Mouse (Mus musculus) urinary bladder, adult 18-20 months (tissue): ENCODE data around the gene Slc6a12.
"Not testable (repeated sequence)": the region's sequence is repeated elsewhere in the genome, so short reads cannot be mapped to it uniquely, and the experiment has no call there.

Source experiments
- DNase-seq, 2 experiments: peaks; one replicate each; pipeline ENCODE4 v3.0.0; 2022; ENCODE audit warnings: low spot score in 2 of 2, mixed read lengths in 2 of 2

Slc6a12 gene

DNA sequence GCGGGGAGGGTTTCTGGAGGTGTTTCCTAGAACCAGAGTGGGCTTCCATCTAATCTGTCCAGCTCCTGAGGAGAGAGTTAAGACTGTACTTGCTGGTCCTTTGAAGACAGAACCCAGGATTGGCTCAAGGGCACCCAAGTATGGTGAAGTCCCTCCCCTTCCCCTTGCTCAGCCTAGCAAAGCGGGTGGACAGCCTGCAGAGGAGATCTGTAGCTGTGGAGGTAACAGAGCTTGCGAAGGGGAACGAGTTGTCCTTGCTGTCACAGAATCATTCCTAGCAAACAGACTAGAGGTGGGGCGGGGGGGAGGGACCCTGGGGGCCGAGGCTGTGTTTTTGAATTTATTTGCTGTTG lies 871 bp downstream of the Slc6a12 start:
- no peak for DNase-seq

- DNase-seq, result no peak
Observed at GRCm38 (mm10) chr6:121344329-121344728, 1.5 kb downstream of the Slc6a12 start.

DNA sequence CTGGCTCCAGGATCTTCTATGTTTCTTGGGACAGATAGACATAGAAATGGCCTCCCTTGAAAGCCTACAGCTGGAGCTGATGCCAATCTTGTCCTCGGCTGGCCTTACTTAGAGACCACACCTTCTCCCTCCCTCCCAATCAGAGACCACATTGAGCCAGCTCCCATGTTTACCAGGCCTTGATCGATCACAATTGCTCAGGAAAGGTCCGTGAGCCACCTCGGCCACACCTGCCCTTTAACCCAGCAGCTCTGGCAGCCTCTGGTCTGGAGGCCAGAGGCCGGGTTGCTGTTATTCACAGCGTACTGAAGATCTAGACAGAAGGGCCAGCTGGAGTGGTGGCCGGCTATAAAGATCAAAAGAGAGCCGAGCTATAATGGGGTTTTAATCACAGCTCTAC lies 3.6 kb downstream of the Slc6a12 start:
- no peak for DNase-seq

DNA sequence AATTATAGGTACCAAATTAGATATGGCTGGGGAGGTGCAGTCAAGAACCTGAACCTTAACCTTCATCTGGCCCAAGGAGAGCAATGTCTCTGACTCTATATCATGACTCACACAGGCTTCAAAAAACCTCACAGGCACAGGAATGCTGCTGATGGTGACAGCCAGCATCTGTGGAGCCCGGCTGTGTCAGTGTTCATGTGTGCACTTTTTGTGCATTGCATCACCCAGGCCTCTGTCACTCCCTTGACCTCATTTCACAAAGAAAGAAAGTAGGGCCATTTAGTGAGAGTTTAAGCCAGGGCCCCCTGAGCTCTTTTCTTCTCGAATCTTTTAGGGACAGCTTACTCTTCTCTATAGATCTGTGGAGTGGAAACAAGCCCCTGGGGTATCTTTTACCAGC lies 9.4 kb downstream of the Slc6a12 start:
- no peak for DNase-seq

DNA sequence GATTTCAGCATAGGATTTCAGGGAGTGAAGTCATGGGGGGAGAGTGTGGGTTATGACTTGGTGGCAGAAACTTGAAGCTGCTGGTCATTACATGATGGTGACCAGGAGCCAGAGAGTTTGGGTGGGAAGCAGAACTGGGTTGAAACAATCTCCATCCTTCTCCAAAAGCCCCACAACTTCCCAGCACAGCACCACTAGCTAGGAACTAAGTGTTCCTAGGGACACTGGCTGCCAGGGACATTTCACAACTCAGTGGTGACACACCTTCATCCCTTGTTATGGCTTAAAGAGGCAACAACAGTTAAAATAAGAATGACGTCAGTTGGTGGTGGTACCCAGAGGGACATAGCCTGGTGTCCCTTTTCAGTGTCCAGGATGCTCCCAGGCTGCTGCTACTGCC lies 13.2 kb downstream of the Slc6a12 start:
- DNase-seq, result no peak

DNA sequence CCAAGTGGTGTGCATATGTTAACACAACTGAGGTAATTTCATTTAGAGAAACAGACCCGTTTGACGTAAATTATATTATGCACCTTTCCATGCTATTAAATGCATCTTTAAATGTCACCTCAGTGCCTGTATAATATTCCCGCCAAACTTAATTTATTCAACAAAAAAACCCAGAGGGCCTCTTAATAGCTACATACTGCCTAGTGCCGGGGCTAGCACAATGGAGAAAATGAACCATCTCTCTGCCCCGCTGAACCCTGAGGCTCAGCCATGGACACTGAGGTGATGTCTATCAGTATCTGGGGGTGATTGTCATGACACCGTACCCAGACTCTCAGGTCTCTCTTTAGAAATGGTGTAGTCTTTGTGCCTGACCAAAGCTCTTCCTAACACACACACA lies 14.4 kb downstream of the Slc6a12 start:
- DNase-seq, result no peak

- DNase-seq, result no peak
Observed at GRCm38 (mm10) chr6:121363061-121363460, 20.2 kb downstream of the Slc6a12 start.

DNA sequence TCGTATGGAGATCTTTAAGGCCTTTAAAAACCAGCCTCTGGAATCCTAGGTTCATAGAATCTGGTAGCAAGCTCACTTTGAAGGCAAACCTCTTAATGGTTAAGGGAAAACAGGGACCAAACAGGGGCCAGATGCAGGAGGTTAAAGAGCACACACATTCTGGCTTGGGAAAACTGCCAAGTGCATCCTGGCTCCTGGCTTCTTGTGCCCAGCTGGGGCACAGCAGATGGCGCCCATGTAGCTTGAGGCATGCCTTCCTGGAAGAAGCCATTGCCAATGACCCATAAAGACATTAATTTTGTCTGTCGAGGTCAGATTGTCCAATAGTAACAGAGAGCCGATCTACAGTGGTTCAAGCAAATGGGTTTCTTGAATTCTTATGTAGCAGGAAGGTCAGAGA lies 21.1 kb downstream of the Slc6a12 start:
- DNase-seq, result no peak

GRCm38 (mm10) chr6:121366537-121366936 lies 23.7 kb downstream of the Slc6a12 start:
- DNase-seq, result not testable (repeated sequence)

DNA sequence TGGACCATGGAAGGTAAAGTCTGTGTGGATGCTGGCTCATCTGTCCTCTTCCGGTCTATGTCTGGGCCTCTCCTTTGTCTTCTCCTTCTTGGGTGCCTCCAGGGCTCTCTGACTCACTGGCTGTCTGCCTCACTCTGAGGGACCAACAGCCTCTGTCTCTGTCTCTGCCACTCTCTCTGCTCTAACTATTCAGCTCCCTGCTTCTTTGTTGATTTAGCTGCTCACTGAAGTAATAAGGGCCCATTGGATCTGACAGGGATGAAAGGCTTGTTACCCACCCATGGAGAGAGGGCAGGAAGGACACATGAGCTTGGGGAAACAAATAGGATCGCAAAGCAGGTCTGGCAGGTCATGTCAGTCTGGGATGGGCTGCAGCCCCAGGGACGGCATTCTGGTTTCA lies 24.2 kb downstream of the Slc6a12 start:
- DNase-seq, result no peak

GRCm38 (mm10) chr6:121371197-121371980 lies 28.5 kb downstream of the Slc6a12 start:
- no peak for DNase-seq

DNA sequence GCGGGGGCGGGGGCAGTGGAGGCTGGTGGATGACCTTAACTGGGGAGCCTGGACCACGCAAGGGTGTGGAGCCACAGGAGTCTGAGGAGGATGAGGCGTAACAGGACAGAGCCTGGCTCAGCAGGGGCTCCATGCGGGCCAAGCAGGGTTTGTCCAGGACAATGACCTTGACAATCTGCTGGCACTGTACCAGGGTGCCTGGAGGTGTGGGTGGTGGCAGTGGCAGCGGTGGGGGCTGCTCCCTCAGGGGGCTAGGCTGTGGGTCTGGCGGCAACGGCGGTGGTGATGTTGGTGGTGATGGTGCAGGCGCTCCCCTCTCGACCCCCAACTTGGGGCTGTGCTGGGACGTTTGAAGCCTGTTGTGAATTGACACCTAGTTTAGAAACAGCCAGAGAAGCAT lies 33.3 kb downstream of the Slc6a12 start:
- DNase-seq, result no peak

- DNase-seq, result no peak
Observed at GRCm38 (mm10) chr6:121378256-121378655, 35.4 kb downstream of the Slc6a12 start.

DNA sequence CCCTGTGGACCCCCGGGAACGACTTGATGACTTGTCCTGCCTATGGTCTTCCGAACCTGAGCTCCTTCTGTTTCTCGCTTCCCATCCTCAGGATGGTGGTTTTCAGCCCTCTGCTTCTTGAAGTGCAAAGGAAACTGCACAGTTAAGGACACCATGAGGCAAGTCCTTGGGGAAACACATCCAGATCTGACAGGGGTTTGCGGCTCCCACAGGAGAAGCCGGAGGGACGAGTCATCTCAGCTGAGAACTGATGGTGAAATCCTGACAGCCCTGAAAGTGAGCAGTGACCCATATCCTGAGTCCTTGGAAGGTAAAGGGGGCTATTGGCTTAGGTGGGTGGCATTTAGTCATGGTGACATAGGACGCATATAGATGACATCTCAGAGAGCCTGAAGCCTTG lies 37.7 kb downstream of the Slc6a12 start:
- no peak for DNase-seq

DNA sequence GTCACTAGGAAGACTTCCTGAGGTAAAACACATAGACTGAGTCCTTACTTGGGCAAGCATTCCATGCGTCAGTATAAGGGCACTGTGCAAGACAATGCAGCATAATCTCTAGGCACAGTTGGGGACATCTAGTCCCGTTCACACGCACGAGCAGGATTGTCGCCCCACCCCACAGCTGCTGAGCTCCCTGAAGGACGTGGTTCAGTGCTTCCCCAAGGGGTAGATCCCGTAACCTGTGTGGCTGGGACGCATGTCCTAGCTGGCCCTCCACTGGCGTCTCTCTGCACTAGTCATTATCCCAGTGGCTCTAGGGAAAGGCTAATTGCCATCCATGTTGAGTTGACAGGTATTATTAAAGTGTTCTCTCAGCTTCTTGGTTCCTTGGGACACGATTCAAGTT lies 39.2 kb downstream of the Slc6a12 start:
- no peak for DNase-seq

- no peak for DNase-seq
Observed at GRCm38 (mm10) chr6:121385397-121385796, 42.5 kb downstream of the Slc6a12 start.

GRCm38 (mm10) chr6:121392610-121393252 lies 49.9 kb downstream of the Slc6a12 start:
- DNase-seq, result no peak

DNA sequence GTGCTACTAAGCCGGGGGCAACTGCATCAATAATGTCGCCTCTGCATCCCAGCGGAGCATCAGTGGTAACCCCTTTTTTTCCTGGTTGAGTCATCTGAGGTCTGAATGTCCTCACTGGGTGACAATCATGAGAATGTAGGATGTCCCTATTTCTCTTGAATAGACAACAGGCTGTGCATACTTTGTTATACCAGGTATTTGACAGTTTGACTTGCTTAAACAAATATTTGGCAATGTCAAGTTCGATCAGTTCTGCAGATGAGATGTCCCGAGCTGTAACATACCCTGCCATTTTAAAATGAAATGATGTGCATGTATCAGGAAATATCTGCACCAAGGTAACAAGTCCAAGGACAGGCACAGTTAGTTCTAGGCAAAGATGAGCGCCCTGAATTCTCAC lies 58.3 kb downstream of the Slc6a12 start:
- DNase-seq, result no peak

DNA sequence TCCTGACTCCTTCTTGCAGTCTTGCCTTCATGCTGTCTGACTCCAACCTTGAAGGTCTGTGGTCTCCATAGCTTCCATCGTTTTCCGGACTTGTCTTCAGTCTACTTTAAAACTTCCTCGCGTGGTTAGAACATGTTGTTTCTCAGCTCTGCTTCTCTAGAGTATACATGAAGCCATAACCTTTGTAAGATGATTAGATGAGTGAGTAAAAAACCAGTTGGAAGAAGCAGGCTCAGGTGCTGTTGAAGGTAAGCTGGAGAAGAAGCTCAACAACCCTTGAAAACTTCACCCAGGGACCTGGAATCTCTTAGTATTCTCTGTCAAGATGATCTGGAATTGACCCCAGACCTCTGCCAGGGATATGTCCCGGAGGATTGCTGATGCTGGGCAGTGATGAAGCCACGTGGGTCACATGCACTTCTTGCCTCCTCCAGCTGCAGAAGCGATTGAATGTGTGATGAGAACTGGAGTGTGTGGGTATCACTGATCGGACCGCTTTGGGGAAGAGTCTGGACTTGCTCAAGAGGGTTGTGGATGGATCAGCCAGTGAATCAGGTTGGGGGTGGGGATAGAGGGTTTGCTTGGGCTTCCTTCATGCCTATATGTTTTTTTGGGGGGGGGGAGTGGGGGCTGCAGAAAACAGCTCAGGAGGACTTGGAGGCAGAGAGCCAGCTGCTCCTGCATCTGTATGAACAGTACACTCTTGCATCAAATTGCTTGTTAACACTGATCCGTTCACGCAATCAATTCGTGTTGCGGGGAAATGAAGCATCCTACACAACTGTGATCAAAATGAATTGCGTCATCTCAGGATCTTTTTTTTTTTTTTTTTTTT lies 59.2 kb downstream of the Slc6a12 start:
- DNase-seq, result no peak

DNA sequence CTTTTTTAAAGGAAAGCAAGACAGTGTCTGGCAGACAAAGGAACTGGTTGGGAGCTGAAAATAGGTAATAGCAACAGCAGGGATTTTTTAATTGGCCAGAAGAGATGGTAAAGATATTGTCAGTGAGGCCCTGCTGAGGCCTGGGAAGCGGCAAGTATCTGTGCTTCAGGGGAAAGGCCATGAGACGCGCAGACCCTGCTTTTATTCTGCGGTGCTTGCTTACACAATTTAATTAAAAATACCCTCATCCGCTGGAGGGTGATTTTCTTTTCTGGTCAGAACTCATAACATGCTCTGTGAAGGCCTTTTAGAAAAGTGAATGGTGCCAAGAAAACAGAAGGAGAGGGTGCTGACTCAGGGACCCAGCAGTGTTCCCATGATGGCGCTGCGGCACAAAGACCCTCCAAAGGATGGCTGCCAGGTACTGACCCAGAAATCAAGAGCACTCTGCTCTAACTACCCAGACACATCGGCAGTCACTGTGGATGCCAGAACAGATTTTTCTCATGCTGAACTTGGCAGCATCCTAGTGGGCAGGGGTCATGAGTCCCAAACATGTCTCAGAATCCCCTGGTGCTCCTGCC lies 59.9 kb downstream of the Slc6a12 start:
- no peak for DNase-seq

DNA sequence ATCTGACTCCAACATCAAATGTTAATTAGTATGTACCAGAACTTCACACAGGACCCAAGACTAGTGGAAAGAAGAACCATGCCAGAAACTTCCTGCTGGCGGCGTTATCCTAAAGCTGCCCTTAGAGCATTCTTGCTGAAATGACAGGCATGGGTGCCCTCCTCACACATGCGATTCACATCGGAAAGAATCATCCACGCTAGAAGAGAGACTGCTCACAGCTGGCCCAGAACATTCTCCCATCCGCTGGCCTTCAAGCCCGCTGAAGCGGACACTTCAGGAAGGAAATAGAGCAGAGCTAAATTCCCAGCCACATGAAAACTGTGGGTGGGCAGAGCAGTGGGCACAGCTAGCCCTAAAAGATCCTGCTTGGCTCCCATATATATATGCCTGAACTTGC lies 62.4 kb downstream of the Slc6a12 start:
- DNase-seq, result no peak

- DNase-seq, result no peak
Observed at GRCm38 (mm10) chr6:121407571-121408011, 64.7 kb downstream of the Slc6a12 start.
